Mouse (Mus musculus): ENCODE data around the gene Ube4b.

Ube4b gene

DNA sequence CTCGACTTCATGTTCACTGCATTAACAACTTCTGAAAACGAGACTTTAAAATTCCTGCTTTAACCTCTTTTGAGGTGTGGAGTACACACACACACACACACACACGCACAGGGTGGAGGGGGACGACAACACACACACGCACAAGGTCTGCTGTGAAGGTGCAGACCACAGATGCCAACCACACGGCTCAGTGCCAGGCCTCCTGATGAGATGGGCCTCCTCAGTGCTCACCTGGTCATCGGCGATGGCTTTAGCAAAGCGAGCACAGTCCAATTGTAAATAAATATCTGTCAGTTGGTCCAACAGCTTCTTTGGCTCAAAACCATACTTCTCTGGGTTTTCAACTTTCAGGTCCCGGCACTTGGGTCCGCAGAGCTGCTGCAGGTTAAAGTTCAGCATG lies 91.7 kb downstream of the Ube4b start:
- peak; percentile 82 to 88 for DNase-seq

- no peak for DNase-seq
Measured at GRCm38 (mm10) chr4:149332726-149333125, 93.8 kb downstream of the Ube4b start.

- DNase-seq: no peak
Measured at GRCm38 (mm10) chr4:149330495-149330894, 96.1 kb downstream of the Ube4b start.

DNA sequence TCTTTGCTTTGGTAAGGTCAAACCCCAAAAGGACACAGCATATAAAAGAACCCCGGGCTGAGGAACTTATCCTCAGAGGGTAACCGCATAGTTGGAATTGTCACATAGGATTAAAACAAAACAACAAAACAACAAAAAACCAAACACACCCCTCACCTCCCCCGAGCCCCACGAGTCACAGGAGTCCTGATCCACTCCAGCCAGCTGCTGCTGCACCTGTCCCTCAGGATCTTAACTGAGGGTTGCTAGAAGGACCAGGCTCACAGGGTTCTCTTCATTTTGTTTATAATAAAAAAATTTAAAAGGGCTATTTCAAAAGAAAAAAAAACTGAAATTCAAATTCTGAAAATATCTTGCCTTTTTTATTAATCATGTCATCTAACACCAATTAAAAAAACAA lies 97.8 kb downstream of the Ube4b start:
- DNase-seq: no peak

- no peak for DNase-seq
Measured at GRCm38 (mm10) chr4:149327281-149327680, 99.3 kb downstream of the Ube4b start.

- peak in 1 of 2 experiments; percentile 49 for DNase-seq
Measured at GRCm38 (mm10) chr4:149325411-149326162, 101.0 kb downstream of the Ube4b start.

DNA sequence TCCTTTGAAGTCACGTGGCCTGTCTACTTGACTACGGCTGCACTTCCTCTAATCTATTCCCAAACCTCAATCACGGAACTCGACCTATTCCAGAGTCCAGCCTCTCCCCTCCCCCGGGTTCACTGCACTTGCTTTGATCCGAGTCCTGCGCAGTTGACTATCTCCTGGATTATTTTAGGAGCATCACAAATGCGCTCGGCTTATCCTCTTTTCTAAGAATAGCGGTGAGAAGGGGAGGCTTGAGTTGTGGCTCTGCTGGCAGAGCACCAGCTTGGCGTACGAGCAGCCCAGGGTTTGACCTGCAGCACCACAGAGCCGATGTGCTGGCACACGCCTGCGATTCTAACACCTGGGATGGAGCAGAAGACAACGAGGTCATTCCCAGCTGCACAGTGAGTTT lies 102.8 kb downstream of the Ube4b start:
- no peak for DNase-seq

DNA sequence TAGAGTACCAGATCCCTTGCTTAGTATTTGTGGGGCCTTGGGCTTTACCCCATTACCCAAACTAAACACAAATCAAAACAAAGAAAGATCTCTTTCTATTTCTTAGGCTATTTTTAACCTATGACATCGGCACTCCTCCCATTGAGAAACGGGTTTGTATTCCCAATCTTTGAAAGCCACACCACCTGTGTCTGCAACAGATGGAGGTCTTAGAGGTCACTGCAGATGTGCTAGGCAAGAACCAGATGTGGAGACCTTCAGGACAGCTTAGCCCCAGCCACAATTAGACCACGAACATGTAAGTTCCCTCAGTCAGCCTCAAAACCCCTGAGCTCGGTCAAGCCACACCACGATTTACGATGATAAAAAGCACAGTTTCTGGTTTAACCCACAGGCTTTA lies 103.8 kb downstream of the Ube4b start:
- no peak for DNase-seq

DNA sequence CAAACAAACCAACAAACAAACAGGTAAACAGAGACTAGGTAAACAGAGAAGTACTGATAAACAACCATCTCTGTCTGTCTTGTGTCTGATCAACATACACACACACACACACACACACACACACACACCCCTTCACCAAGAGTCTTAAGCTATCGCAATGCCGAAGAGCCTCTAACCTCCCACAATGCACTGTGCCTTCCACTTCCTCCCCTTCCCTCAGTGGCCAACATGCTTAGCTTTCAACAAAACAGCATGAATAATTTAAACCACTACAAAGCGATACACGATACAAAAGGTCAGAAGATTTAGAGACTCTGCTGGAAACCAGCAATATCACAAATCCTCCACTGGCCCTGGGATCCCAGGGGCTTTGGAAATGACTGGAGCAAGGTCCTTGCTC lies 104.3 kb downstream of the Ube4b start:
- DNase-seq: no peak

GRCm38 (mm10) chr4:149319088-149319487 lies 107.5 kb downstream of the Ube4b start:
- no peak for DNase-seq

DNA sequence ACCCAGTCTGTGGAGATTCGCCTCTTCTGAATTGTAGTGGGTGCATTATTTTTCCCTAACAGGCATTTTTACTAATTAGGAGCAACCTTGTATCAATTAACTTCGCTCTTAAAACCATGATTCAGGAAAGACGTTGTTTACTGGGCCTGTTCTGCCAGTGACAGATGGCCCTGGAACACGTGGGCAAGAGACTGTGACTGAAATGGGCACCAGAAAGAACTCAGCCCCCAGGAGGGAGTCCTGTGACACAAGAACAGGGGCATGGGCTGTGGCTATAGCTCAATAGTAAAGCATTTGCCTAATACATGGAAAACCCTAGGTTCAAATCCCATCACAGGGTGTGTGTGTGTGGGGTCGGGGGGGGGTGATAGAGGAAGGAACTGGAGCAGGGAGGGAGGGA lies 109.2 kb downstream of the Ube4b start:
- DNase-seq: peak; percentile 89

DNA sequence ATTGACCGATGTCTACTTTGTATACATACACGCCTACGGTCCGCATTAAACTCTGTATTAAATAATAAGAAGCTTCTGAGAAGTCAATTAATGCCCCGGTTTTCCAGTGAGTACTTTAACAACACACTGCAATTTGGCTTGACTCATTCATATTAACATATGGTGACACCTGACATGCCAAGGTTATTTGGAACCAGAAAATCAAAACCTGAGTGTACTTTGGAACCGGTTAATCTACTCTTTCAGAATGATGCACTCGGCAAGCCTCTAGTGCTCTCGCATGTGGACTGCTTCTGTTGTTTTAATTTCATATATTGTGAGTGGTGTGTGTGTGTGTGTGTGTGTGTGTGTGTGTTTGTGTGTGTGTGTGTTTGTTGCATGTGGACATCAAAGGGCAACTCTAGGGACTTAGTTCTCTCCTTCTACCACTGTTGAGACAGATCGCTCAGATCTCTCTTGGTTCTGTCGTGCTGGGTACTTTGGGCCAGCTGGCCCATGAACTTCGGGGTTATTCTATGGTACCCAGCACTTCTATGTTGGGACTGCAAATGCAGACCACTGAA lies 112.2 kb downstream of the Ube4b start:
- peak in 1 of 2 experiments; percentile 51 for DNase-seq

- DNase-seq: no peak
Measured at GRCm38 (mm10) chr4:149313558-149314253, 112.8 kb downstream of the Ube4b start.

DNA sequence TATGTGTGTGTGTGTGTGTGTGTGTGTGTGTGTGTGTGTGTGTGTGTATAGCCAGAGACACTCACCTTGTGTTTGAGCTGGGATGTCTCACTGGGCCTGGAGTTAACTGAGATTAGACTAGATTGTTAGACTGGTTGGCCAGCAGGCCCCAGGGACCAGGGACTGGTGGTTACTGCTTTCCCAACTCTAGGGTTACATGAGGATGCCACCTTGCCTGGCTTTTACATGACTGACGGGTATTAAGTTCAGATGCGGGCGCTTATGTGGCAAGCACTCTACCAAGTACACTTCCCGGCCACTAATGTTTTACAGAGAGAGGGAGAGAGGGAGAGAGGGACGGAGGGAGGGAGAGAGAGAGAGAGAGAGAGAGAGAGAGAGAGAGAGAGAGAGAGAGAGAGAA lies 114.6 kb downstream of the Ube4b start:
- DNase-seq: no peak

- DNase-seq: no peak
Measured at GRCm38 (mm10) chr4:149308491-149308820, 118.1 kb downstream of the Ube4b start.

- DNase-seq: peak; percentile 100
Measured at GRCm38 (mm10) chr4:149307596-149308490, 118.7 kb downstream of the Ube4b start, which contains the start of gene Kif1b. Gene Kif1b (minus strand): TSS chr4:149307693.

DNA sequence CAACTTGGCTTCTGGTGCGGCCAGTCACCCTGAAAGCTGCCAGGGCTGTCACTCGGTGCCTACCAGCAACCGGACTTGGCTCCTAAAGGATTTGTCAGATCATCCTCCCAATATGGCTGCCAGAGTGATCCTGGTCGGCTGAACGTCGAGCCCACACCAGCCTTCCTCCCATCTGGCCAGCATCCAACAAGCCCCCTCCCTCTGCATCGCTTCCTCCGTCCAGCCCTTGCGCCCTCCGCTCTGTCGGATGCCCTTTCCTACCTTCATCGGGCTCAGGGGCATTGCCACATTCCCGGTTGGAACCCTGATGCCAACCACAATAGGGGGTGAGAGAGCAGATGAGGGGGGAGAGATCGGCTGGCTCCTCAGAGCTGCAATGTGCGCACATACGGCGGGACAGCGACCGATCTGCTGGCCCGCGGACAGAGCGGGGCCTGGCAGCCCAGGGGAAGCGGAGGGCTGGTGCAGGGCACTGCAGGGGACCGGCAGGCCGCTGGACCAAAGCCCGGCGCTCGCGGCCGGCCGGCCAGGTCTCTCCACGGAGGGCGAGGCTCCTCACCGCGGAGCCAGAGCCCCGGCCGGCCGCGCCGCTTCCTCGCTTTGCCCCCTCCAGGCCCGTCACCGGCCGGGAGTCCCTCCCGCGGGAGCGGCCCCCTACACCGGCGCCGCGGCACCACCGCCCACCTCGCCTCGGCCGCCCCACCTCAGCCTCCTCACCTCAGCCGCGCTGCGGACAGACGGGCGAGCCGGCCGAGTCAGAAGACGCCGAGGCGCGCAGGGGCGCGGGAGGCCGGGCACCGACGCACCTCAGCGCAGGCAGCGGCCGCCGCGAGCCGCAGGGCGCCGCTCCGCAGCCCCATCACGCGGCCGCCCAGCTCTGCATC lies 119.6 kb downstream of the Ube4b start:
- peak; percentile 95 to 96 for DNase-seq

GRCm38 (mm10) chr4:149305761-149306711 lies 120.5 kb downstream of the Ube4b start:
- DNase-seq: no peak

DNA sequence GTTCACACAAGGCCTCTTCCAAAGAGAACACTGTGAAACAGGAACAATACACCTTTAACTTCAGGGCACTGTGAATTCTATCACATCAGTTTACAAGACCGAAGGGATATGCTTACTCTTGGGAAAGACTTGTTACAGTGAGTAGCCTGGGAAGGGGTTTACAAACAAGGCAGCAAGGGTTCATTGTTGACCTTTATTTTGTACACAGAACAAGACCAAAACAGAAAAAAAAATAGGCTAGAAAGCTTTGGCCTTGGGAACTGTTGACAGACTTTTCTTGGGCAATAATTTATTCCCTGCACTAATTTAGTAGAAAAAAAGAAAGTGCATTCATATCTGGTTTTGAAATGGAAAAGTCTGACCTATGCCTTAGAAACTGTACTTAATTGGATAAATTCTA lies 122.1 kb downstream of the Ube4b start:
- no peak for DNase-seq

DNA sequence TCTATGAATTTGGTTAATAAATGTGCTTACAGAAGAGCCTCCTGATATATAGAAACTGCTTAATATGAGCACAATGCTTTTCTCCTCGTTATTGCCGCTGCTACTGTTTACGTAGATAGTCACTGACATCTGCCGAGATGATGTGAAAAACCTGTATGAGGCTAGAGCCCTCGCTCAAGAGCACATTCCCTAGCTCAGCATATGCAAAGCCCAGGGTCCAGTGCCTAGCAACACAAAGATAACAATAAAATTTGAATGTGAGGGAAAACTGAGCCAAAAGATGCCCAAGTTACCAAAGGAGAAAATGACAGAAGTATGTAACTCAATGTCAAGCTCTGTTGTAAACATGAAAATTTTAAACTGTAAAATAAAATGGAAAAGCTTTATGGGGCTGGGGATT lies 123.0 kb downstream of the Ube4b start:
- no peak for DNase-seq

DNA sequence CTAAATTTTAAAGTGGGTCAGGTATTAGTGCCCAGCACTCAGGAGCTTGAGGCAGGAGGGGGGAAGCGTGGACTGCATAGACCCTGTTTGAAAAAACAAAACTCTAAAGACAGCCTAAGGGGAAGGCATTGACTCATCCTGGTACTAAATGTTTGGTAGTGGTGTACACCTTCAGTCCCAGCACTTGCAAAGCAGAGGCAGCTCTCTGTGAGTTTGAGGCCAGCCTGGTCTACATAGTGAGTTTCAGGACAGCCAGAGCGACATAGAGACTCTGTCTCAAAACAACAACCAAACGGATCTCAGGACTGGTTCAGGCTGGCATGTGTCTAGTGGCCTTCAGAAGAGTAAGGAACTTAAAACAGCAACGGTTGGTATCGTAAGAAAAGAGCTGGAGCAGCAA lies 123.8 kb downstream of the Ube4b start:
- no peak for DNase-seq
